Mouse (Mus musculus): ENCODE data around the gene Rasgrp3. TPM values are rescaled to one million over a fixed set of nuclear protein-coding genes. Genes with fewer than 3 reads are reported as not detected.

Rasgrp3 gene
- polyA plus RNA-seq, 1 experiment from 2014 or later = 4.4 TPM

DNA sequence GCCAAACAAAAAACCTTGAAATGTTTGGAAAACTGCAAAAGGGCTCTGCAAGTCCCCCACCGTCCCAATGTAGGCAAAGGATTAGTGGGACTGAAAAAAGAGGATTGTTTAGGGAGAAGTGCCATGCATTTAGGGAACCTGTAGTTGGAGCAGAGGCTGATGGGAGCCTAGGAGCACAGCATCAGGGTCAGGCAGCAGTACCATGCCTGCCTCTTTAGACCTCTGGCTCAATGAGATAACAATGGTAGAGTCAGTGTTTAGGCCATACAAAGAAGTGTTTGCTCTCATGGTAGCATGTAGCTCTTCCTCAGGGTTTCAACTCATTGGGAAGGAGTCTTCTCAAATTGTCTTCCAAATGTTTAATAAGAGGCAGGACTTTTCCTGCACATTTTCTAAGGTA, 40.3 kb downstream of the Rasgrp3 start:
- no peaks in the 10 kb centered on the region for H3K9me3 ChIP-seq (replicated peaks; ENCODE audit: control insufficient read depth, low read length)
- no peak overlapping the region for H3K4me2 ChIP-seq (ENCODE audit: low read depth, low read length)
- no peak overlapping the region for H3K27ac ChIP-seq (ENCODE audit: low read length)
- ATAC-seq (ENCODE audit: low read depth) = no peak
- no peak overlapping the region for H3K4me3 ChIP-seq (ENCODE audit: low read depth, low read length)
- 48% methylated on average over 1 of the region's 1 CpGs for WGBS (ENCODE audit: insufficient replicate concordance)
- no peaks in the 10 kb centered on the region for H3K27me3 ChIP-seq (ENCODE audit: control insufficient read depth, insufficient read depth, low read depth, low read length)
- H3K4me1 ChIP-seq (ENCODE audit: control insufficient read depth, low read depth, low read length) = no peaks in the 10 kb centered on the region
- no peaks in the 10 kb centered on the region for H3K36me3 ChIP-seq (ENCODE audit: control insufficient read depth, insufficient read depth)
- no peak overlapping the region for H3K9ac ChIP-seq (ENCODE audit: low read depth, low read length)

DNA sequence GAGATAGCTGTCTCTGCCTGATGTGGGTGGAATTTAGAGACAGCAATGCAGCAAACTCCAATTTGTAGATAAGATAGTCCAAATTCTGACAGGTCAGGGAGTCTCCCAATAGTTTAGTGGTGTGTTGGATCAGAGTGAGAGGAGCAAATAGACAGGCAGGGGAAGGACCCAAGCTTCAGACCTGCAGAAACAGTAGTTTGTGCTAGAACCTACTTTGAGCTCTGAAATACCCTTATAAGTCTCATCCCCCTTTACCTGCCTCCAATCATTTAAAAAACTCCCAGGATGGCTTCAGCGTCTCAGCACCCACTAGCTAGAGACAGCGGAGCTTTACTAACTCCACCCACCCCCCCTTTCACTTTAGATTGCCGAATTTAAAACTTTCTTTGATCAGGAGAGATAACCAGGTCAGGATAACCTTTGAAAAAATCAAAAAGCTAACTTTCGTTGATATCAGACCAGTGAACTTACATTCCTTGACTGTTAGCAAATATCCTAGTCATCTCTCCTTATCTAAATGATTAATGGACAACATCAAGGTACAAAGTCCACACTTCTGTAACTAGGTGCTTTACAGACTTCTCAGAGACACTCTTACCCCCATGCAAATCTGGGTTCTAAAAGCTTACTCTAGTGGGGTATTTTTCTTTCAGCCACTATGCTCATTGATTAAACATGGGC, 41.2 kb downstream of the Rasgrp3 start:
- H3K4me2 ChIP-seq (ENCODE audit: low read depth, low read length) = no peak overlapping the region

GRCm38 (mm10) chr17:75477655-75478054, 42.0 kb downstream of the Rasgrp3 start:
- no peak for ATAC-seq (ENCODE audit: low read depth)
- H3K4me2 ChIP-seq (ENCODE audit: low read depth, low read length) = no peak overlapping the region
- no peak overlapping the region for H3K9ac ChIP-seq (ENCODE audit: low read depth, low read length)
- no peaks in the 10 kb centered on the region for H3K27me3 ChIP-seq (ENCODE audit: control insufficient read depth, insufficient read depth, low read depth, low read length)
- no peaks in the 10 kb centered on the region for H3K4me1 ChIP-seq (ENCODE audit: control insufficient read depth, low read depth, low read length)
- H3K4me3 ChIP-seq (ENCODE audit: low read depth, low read length) = no peak overlapping the region
- 28% methylated on average over 3 of the region's 3 CpGs for WGBS (ENCODE audit: insufficient replicate concordance)
- no peaks in the 10 kb centered on the region for H3K9me3 ChIP-seq (replicated peaks; ENCODE audit: control insufficient read depth, low read length)
- no peak overlapping the region for H3K27ac ChIP-seq (ENCODE audit: low read length)
- no peaks in the 10 kb centered on the region for H3K36me3 ChIP-seq (ENCODE audit: control insufficient read depth, insufficient read depth)

More for the DNA sequence above, 41.2 kb downstream of the Rasgrp3 start:
- H3K4me1 ChIP-seq (ENCODE audit: control insufficient read depth, low read depth, low read length) = no peaks in the 10 kb centered on the region
- H3K9me3 ChIP-seq (replicated peaks; ENCODE audit: control insufficient read depth, low read length) = no peaks in the 10 kb centered on the region
- no peak overlapping the region for H3K27ac ChIP-seq (ENCODE audit: low read length)
- ATAC-seq (ENCODE audit: low read depth) = no peak
- no peaks in the 10 kb centered on the region for H3K27me3 ChIP-seq (ENCODE audit: control insufficient read depth, insufficient read depth, low read depth, low read length)
- H3K36me3 ChIP-seq (ENCODE audit: control insufficient read depth, insufficient read depth) = no peaks in the 10 kb centered on the region
- no peak overlapping the region for H3K9ac ChIP-seq (ENCODE audit: low read depth, low read length)
- 42% methylated on average over 4 of the region's 4 CpGs for WGBS (ENCODE audit: insufficient replicate concordance)
- no peak overlapping the region for H3K4me3 ChIP-seq (ENCODE audit: low read depth, low read length)

DNA sequence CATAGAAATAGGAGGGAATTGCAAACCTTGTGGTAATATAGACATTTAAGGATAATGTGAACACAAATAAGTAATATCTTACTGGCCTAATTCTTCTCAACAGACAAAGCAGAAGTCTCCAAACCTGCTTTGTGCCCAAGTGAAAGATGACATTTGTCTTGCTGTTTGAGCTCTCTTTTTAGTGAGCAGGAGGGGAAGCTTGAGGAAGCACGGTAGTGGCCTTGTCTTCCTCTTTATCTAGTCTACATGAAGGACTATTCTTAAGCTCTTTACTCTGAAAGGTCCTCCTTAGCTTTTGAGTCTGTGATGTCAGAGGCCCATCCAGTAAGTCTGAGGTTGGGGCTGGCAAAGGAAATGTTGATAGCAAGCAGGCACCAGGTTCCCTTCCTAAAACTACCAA, 43.1 kb downstream of the Rasgrp3 start:
- Histone ChIP-seq H3K27ac (ENCODE audit: low read length) (no peak overlapping the region), H3K9ac (ENCODE audit: low read depth, low read length) (no peak overlapping the region), H3K4me2 (ENCODE audit: low read depth, low read length) (no peak overlapping the region), H3K9me3 (replicated peaks; ENCODE audit: control insufficient read depth, low read length) (no peaks in the 10 kb centered on the region), H3K36me3 (ENCODE audit: control insufficient read depth, insufficient read depth) (no peaks in the 10 kb centered on the region), H3K27me3 (ENCODE audit: control insufficient read depth, insufficient read depth, low read depth, low read length) (no peaks in the 10 kb centered on the region), H3K4me1 (ENCODE audit: control insufficient read depth, low read depth, low read length) (no peaks in the 10 kb centered on the region), H3K4me3 (ENCODE audit: low read depth, low read length) (no peak overlapping the region)
- no peak for ATAC-seq (ENCODE audit: low read depth)
- 7% methylated on average over 1 of the region's 1 CpGs for WGBS (ENCODE audit: insufficient replicate concordance)

GRCm38 (mm10) chr17:75479663-75480062, 44.0 kb downstream of the Rasgrp3 start:
- no peak overlapping the region for H3K9ac ChIP-seq (ENCODE audit: low read depth, low read length)
- no peaks in the 10 kb centered on the region for H3K9me3 ChIP-seq (replicated peaks; ENCODE audit: control insufficient read depth, low read length)
- H3K36me3 ChIP-seq (ENCODE audit: control insufficient read depth, insufficient read depth) = no peaks in the 10 kb centered on the region
- H3K4me3 ChIP-seq (ENCODE audit: low read depth, low read length) = no peak overlapping the region
- H3K27me3 ChIP-seq (ENCODE audit: control insufficient read depth, insufficient read depth, low read depth, low read length) = no peaks in the 10 kb centered on the region
- H3K4me2 ChIP-seq (ENCODE audit: low read depth, low read length) = no peak overlapping the region
- 70% methylated on average over 2 of the region's 2 CpGs for WGBS (ENCODE audit: insufficient replicate concordance)
- ATAC-seq (ENCODE audit: low read depth) = no peak
- no peaks in the 10 kb centered on the region for H3K4me1 ChIP-seq (ENCODE audit: control insufficient read depth, low read depth, low read length)
- no peak overlapping the region for H3K27ac ChIP-seq (ENCODE audit: low read length)

- no peaks in the 10 kb centered on the region for H3K9me3 ChIP-seq (replicated peaks; ENCODE audit: control insufficient read depth, low read length)
- H3K4me2 ChIP-seq (ENCODE audit: low read depth, low read length) = no peak overlapping the region
- H3K36me3 ChIP-seq (ENCODE audit: control insufficient read depth, insufficient read depth) = no peaks in the 10 kb centered on the region
- no peak overlapping the region for H3K4me3 ChIP-seq (ENCODE audit: low read depth, low read length)
- no peaks in the 10 kb centered on the region for H3K4me1 ChIP-seq (ENCODE audit: control insufficient read depth, low read depth, low read length)
- 32% methylated on average over 3 of the region's 3 CpGs for WGBS (ENCODE audit: insufficient replicate concordance)
- no peak overlapping the region for H3K9ac ChIP-seq (ENCODE audit: low read depth, low read length)
- no peak overlapping the region for H3K27ac ChIP-seq (ENCODE audit: low read length)
- no peak for ATAC-seq (ENCODE audit: low read depth)
- no peaks in the 10 kb centered on the region for H3K27me3 ChIP-seq (ENCODE audit: control insufficient read depth, insufficient read depth, low read depth, low read length)
These were observed 44.7 kb downstream of the Rasgrp3 start for GRCm38 (mm10) chr17:75480379-75480778.

GRCm38 (mm10) chr17:75486205-75486604, 50.5 kb downstream of the Rasgrp3 start:
- Histone ChIP-seq H3K4me3 (ENCODE audit: low read depth, low read length) (no peak overlapping the region), H3K27me3 (ENCODE audit: control insufficient read depth, insufficient read depth, low read depth, low read length) (no peaks in the 10 kb centered on the region), H3K4me2 (ENCODE audit: low read depth, low read length) (no peak overlapping the region), H3K4me1 (ENCODE audit: control insufficient read depth, low read depth, low read length) (no peaks in the 10 kb centered on the region), H3K9ac (ENCODE audit: low read depth, low read length) (no peak overlapping the region), H3K36me3 (ENCODE audit: control insufficient read depth, insufficient read depth) (no peaks in the 10 kb centered on the region), H3K27ac (ENCODE audit: low read length) (no peak overlapping the region), H3K9me3 (replicated peaks; ENCODE audit: control insufficient read depth, low read length) (no peaks in the 10 kb centered on the region)
- WGBS (ENCODE audit: insufficient replicate concordance) = 71% methylated on average over 3 of the region's 3 CpGs
- ATAC-seq (ENCODE audit: low read depth) = no peak

DNA sequence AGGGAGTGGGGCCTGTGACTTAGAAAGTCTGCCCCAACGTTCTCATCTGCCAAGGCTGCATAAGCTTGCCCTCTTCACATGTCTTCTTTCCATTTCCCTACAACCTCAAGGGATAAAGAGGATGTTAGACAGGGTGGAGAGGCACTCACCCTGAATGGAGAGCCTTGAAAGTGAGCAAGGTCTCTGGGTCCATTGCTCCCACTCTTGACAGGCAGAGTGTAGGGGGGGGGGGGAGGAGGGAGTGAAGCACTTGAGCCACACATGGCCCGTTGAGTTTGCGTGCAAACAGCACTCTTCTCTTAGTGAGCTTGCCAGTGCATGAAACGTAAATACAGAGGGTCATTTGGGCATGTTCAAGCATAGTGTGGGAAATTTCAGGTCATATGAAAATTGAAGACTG, 59.5 kb downstream of the Rasgrp3 start:
- Histone ChIP-seq H3K9me3 (replicated peaks; ENCODE audit: control insufficient read depth, low read length) (no peaks in the 10 kb centered on the region), H3K9ac (ENCODE audit: low read depth, low read length) (no peak overlapping the region), H3K4me1 (ENCODE audit: control insufficient read depth, low read depth, low read length) (no peaks in the 10 kb centered on the region), H3K4me2 (ENCODE audit: low read depth, low read length) (no peak overlapping the region), H3K27ac (ENCODE audit: low read length) (no peak overlapping the region), H3K4me3 (ENCODE audit: low read depth, low read length) (no peak overlapping the region), H3K36me3 (ENCODE audit: control insufficient read depth, insufficient read depth) (no peaks in the 10 kb centered on the region), H3K27me3 (ENCODE audit: control insufficient read depth, insufficient read depth, low read depth, low read length) (no peaks in the 10 kb centered on the region)
- ATAC-seq (ENCODE audit: low read depth) = no peak
- WGBS (ENCODE audit: insufficient replicate concordance) = 62% methylated on average over 4 of the region's 4 CpGs

DNA sequence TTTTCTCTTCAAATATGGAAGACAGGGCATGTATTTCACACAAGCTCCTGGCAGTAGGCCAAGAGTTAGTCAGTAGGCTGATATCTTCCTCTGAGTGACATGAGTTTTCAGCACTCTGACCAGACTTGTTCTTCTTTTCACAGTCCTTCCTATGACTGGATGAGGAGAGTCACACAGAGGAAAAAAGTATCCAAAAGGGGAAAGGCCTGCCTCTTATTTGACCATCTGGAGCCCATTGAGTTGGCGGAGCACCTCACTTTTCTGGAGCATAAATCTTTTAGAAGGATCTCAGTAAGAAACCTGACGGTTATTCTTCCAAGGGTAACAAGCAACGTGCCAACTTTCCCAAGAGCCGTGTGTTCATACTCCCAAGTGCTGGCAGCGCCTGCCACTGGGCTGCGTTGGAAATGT, 62.5 kb downstream of the Rasgrp3 start:
- H3K4me2 ChIP-seq (ENCODE audit: low read depth, low read length) = no peak overlapping the region
- ATAC-seq (ENCODE audit: low read depth) = no peak
- no peak overlapping the region for H3K27ac ChIP-seq (ENCODE audit: low read length)
- no peak overlapping the region for H3K9ac ChIP-seq (ENCODE audit: low read depth, low read length)
- no peaks in the 10 kb centered on the region for H3K36me3 ChIP-seq (ENCODE audit: control insufficient read depth, insufficient read depth)
- WGBS (ENCODE audit: insufficient replicate concordance) = 77% methylated on average over 6 of the region's 6 CpGs
- no peaks in the 10 kb centered on the region for H3K9me3 ChIP-seq (replicated peaks; ENCODE audit: control insufficient read depth, low read length)
- H3K4me3 ChIP-seq (ENCODE audit: low read depth, low read length) = no peak overlapping the region
- no peaks in the 10 kb centered on the region for H3K27me3 ChIP-seq (ENCODE audit: control insufficient read depth, insufficient read depth, low read depth, low read length)
- no peaks in the 10 kb centered on the region for H3K4me1 ChIP-seq (ENCODE audit: control insufficient read depth, low read depth, low read length)

Data from liver, embryonic 16.5 days (tissue).